In genomic region chr16:23963896-23964668, GRCm38 (mm10) we compare ENCODE assay signal across 12 mouse cellular contexts. TPM values are rescaled to one million over a fixed set of nuclear protein-coding genes. Genes with fewer than 3 reads are reported as not detected.
DNase-seq lines count a peak whose midpoint lies in the region; ATAC-seq lines count a peak whose summit lies in the region.
"Had no signal": no experiment of that assay in that cellular context is flagged by ENCODE, and none has a peak within 500 bp of the region (broad histone marks: within the 10 kb centered on the region; RNA-seq: fewer than 3 reads in every experiment).

No protein-coding gene starts in this region.

- no peak for DNase-seq in frontal cortex, postnatal 36 days (ENCODE audit: low spot score in 2 of 2)
- peak; percentile 44 for DNase-seq in retina, postnatal 1 day
- no peak for DNase-seq in retina, embryonic 14.5 days (ENCODE audit: low spot score)
- peak; percentile 26 for DNase-seq in gastrocnemius, postnatal 10 days
- no peak for DNase-seq in ovary, postnatal 14 days (ENCODE audit: low spot score)
- no peak for DNase-seq in spleen, adult 18-20 months

- peak; percentile 32; the same call in 1 of the 2 replicates for ATAC-seq in frontal cortex, adult (ENCODE audit: low TSS enrichment)
- ATAC-seq: intestine, embryonic 15.5 days had no signal

RNA-seq across cellular contexts. Expression of gene Gm37419, which starts 24.2 kb away (rescaled TPM):
- not detected for total RNA-seq in gastrocnemius, postnatal 10 days (2021)
- total RNA-seq: common myeloid progenitor, adult 5-6 weeks; heart, adult 8-10 months; layer of hippocampus, adult 18-20 months; monocyte, adult 5-6 weeks had no signal

RNA-seq across cellular contexts. Expression of gene Bcl6, which starts 24.6 kb away (rescaled TPM):
- 10 to 100 TPM; 24.1 to 31.2 TPM for total RNA-seq in gastrocnemius, postnatal 10 days (2021)

RNA-seq across cellular contexts. Expression of gene Rtp2, which starts 31.9 kb away (rescaled TPM):
- total RNA-seq in gastrocnemius, postnatal 10 days (2021) = not detected
- total RNA-seq: common myeloid progenitor, adult 5-6 weeks; heart, adult 8-10 months; monocyte, adult 5-6 weeks had no signal

Comparison
In these comparisons a context has a peak if more than half of its experiments do, and no peak if none do; other contexts are left out.
1. DNase-seq: peak in retina, postnatal 1 day (single experiment) and gastrocnemius, postnatal 10 days (single experiment); none in frontal cortex, postnatal 36 days (0 of 2), retina, embryonic 14.5 days (single experiment), ovary, postnatal 14 days (single experiment) and spleen, adult 18-20 months (0 of 2).